Mouse (Mus musculus) G1E (cell line): ENCODE results near the gene Krtap4-8.

ENCODE experiments used
- CTCF ChIP-seq: IDR thresholded peaks from 2 replicates; pipeline ENCODE4 v1.5.1; 2012; ENCODE audit warnings: low read depth, low read length, inconsistent platforms, mixed read lengths
- GATA1 ChIP-seq: IDR thresholded peaks from 2 replicates; pipeline ENCODE4 v1.6.1; 2012; ENCODE audit warnings: borderline replicate concordance, low read length, inconsistent platforms, mixed read lengths

DNA sequence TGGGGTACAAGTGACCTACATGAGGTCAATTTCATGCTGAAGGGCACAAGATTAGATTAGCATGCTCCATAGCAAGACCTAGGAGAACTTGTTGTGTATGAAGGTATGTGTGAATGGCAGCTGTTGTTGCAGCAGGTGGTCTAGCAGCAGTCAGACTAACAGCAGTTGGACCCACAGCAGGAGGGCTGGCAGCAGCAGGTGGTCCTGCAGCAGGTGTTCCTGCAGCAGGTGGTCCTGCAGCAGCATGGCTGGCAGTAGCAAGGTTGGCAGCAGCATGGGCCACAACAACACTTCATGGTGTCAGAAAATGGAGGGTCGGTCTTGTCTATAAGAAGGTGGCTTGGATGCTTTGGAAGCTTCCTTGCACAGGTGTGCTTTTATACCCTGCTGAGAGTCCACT lies 21.6 kb downstream of the Krtap4-8 start:
- no peak for TF ChIP-seq GATA1
- no peak for TF ChIP-seq CTCF
